Mouse (Mus musculus) cerebellum, adult 11 months (tissue): Measurements from ENCODE around the gene Vps9d1.
"Not testable (repeated sequence)": the region's sequence is repeated elsewhere in the genome, so short reads cannot be mapped to it uniquely, and the experiment has no call there.

ENCODE experiments used
- DNase-seq: peaks from one replicate; pipeline ENCODE4 v3.0.0; 2022

The Vps9d1 gene

DNA sequence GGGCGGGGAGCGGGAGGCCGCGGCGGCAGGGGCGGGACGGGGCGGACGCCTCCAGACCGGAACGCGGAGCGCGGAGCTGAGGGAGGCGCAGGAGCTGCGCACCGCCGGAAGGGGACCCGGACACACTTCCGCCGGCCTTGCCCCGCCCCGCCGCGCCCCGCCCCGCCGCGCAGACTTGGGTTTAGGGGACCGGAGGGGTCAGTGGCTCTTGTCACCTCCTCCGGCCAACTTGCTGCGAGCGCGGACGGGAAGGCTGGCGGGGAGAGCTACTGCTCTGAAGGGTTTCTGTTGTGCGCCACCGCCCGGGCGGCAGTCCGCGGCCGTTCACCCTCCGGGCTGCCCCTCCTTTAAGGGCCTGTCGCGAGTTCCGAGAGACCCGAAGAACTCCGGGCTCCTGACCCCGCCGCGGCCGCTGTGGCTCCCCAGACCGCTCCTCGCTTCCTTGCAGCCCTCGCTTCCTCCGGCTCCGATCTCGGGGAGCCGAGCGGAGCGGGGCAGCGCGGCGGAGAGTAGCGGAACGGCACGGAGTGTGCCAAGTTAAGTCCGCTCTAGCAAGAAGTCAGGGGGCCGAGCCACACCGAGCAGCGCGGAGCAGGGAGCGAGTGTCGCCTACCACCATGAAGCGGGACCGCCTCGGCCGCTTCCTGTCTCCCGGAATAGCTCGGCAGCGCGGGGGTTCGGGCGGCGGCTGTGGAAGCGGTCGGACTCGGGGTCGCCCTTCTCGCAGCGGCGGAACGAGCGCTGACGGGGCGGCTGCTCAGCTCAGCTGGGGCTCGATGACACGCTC lies at the start of gene Vps9d1, which contains the start of gene Zfp276:
TSS of gene Vps9d1 (minus strand) at position 250 of the 787 bp plus-strand sequence.
TSS of gene Zfp276 (plus strand) at position 97 of the 787 bp plus-strand sequence.
- peak; percentile 74 for DNase-seq

GRCm38 (mm10) chr8:123298301-123298700 lies 44.2 kb upstream of the Vps9d1 start:
- DNase-seq = no peak

- no peak for DNase-seq
These were observed 38.6 kb upstream of the Vps9d1 start for GRCm38 (mm10) chr8:123292785-123293184.

- DNase-seq = no peak
These were observed 38.1 kb upstream of the Vps9d1 start for GRCm38 (mm10) chr8:123292281-123292680.

GRCm38 (mm10) chr8:123291716-123292115 lies 37.6 kb upstream of the Vps9d1 start:
- DNase-seq = no peak

- DNase-seq = no peak
These were observed 36.5 kb upstream of the Vps9d1 start for GRCm38 (mm10) chr8:123290679-123291078.

GRCm38 (mm10) chr8:123290166-123290565 lies 36.0 kb upstream of the Vps9d1 start:
- no peak for DNase-seq

DNA sequence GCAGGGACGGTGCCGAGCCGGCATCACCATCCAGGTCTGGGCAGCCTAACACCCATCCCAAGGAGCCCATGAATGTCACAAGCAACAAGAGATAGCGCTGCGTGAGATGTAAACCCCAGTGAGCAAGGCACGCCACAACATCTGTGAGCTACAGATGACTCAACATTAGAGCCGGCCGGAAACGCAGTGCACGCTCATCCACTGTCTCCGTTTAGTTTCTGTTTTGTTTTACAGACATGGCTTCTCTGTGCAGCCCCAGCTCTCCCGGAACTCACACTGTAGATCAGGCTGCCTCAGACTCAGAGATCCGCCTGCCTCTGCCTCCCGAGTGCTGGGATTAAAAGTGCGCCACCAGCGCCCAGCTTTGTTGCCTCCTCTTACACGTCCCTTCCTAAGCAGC lies 33.2 kb upstream of the Vps9d1 start:
- DNase-seq = no peak

DNA sequence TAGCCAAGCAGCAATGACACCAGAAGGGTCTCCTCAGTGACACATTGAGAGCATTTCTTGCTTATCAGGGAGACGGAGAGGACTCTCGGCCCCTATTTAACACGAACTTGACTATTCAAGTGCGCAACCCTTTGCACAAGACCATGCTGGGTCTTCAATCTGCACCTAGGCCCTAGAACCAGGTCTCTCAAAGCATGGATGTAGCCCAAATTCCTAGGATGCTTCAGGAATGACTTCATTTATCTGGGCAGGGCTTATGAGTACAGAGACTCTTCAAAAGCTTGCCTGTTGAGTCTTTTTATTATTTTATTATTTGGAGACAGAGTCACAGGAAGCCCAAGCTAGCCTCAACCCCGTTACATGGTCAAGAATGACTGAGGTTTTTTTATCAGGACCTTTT lies 30.3 kb upstream of the Vps9d1 start:
- DNase-seq = no peak

DNA sequence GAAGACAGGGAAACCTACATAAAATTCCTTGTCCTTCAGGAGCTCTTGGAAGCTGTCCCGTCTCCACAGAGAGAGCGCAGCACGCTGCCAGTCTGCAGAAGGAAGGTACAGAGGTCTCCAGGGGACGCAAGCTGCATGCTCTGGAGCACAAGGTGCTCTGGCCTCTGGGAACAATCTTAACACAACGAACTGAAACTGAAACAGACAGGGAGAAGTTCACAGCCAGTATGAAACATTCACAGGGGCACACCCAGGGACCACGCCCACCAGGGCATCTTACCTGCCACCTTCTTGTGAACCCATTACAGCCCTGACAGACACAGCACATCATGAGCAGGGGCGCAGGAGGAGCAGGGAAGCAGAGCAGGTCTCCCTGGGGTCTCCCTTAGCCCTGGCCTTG lies 29.8 kb upstream of the Vps9d1 start:
- DNase-seq = no peak

- DNase-seq = not testable (repeated sequence)
These were observed 28.8 kb upstream of the Vps9d1 start for GRCm38 (mm10) chr8:123282994-123283393.

- no peak for DNase-seq
These were observed 26.4 kb upstream of the Vps9d1 start for GRCm38 (mm10) chr8:123280302-123281094.

GRCm38 (mm10) chr8:123279828-123280227 lies 25.7 kb upstream of the Vps9d1 start:
- no peak for DNase-seq

- no peak for DNase-seq
These were observed 24.3 kb upstream of the Vps9d1 start for GRCm38 (mm10) chr8:123278445-123278844.

- no peak for DNase-seq
These were observed 20.9 kb upstream of the Vps9d1 start for GRCm38 (mm10) chr8:123275096-123275495.

GRCm38 (mm10) chr8:123274447-123274846 lies 20.3 kb upstream of the Vps9d1 start:
- no peak for DNase-seq

GRCm38 (mm10) chr8:123271901-123272300 lies 17.8 kb upstream of the Vps9d1 start:
- no peak for DNase-seq

- DNase-seq = no peak
These were observed 17.0 kb upstream of the Vps9d1 start for GRCm38 (mm10) chr8:123271147-123271546.

DNA sequence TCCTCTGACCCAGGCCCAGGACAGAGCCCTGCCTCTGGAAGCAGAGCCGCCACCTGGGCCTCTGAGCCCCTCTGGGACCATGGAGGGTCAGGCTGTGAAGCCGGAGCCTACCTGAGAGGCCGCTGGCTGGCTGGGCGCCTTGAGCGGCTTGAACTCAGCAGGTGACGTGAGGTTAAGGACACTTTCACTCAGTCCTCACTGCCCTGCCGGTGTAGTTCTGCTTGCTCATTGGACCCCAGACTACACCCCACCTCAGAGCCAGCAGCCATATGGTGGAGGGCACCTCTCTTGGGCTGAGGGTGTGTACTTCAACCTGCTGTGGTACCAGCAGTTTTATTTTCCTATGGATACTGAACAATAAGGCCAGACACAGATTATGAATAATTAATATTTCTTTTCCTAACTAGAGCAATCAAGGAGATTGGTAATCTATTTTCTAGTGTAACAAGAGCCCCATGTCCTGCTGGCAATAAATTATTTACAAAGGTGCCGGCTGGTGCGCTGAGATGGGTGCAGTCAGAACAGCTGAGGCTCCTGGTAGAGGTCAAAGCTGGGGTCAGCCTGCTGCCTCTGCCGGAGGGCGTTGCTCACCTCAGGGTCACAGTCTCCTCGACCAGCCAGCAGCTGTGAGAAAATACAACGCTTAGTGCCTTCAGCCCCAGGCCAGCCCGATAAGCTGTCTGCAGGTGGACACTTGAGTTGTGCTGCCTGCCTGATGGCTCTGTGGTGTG lies 13.9 kb upstream of the Vps9d1 start:
- no peak for DNase-seq

GRCm38 (mm10) chr8:123257593-123257992 lies 3.4 kb upstream of the Vps9d1 start:
- not testable (repeated sequence) for DNase-seq

DNA sequence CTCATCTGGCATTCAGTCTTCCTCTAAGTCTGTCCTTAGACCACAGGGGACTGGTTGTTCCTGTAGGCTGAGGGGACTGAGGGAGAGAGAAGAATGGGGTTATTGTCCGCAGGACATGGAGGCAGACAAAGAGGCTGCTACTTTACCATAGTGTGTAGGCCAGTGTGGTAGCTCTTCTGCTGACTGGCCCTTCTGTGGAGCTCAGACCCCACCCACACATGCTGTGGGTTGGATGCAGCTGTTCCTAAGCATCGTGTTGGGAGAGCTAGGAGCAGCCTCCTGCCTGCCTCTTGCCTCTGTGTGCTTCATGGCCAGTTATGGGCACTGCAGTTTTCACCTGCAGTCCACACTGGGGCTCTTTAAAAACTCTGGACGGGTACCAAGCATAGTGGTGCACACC lies 3.0 kb upstream of the Vps9d1 start:
- DNase-seq = no peak

GRCm38 (mm10) chr8:123255170-123255569 lies 1.0 kb upstream of the Vps9d1 start:
- no peak for DNase-seq

DNA sequence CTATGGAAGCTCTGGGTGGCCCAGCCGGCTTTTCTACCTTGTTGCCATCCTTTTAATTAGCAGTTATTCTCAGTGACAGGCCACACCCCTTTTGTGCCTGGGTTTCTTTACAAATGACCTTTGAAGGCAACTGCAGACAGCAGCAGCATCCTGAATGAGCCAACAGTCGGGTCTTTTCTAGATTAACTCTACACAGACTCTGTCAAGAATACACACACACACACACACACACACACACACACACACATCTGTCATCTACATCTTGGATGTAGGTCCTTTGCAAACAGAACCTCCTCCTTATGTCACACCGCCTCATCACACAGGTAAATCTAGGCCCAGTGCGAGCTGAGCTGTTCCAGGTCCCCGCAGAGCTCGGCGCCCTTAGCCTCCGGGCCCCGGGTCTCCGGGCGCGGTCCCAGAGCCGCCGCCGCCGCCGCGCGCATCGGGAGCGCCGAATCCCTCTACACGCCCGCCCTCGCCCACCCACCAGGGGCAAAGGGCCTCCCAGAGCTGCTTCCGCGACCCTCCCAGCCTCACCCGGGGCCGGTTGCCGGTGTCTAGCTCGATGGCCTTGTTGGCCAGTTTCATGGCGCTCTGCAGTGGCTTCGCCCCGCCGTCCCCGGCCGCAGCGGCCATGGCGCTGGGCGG lies 573 bp downstream of the Vps9d1 start:
- no peak for DNase-seq
